Mouse (Mus musculus) neural tube, embryonic 15.5 days (tissue): ENCODE results near the gene Rgs19. TPM values are rescaled to one million over a fixed set of nuclear protein-coding genes. Genes with fewer than 3 reads are reported as not detected.

Experiments used
- ATAC-seq: fragments of 200-750 bp; cut with Nextera tagmentation; 2 replicates; pipeline ENCODE4 v1.8.0; 2017; ENCODE audit warnings: mild to moderate bottlenecking, moderate TSS enrichment, moderate library complexity; ENCODE audit not compliant: low FRiP score
- H3K27ac ChIP-seq: fragments of 300-500 bp; sonication (generic); replicated peaks from 2 replicates; pipeline ENCODE4 v1.5.1; 2015; ENCODE audit warnings: mild to moderate bottlenecking, inconsistent platforms
- H3K27me3 ChIP-seq: fragments of 300-500 bp; sonication (generic); replicated peaks from 2 replicates; pipeline ENCODE4 v1.6.1; 2015; ENCODE audit warnings: inconsistent platforms
- H3K36me3 ChIP-seq: fragments of 300-500 bp; sonication (generic); 2 replicates; pipeline ENCODE4 v1.6.1; 2015; ENCODE audit warnings: inconsistent platforms
- H3K4me1 ChIP-seq: fragments of 300-500 bp; sonication (generic); 2 replicates; pipeline ENCODE4 v1.6.1; 2015; ENCODE audit warnings: inconsistent platforms
- H3K4me2 ChIP-seq: fragments of 300-500 bp; sonication (generic); 2 replicates; pipeline ENCODE4 v1.6.1; 2015; ENCODE audit warnings: inconsistent platforms, mild to moderate bottlenecking, moderate library complexity
- H3K4me3 ChIP-seq: fragments of 300-500 bp; sonication (generic); replicated peaks from 2 replicates; pipeline ENCODE4 v1.5.1; 2015; ENCODE audit warnings: mild to moderate bottlenecking, inconsistent platforms
- H3K9ac ChIP-seq: fragments of 300-500 bp; sonication (generic); replicated peaks from 2 replicates; pipeline ENCODE4 v1.6.1; 2015; ENCODE audit warnings: mild to moderate bottlenecking, inconsistent platforms
- H3K9me3 ChIP-seq: fragments of 300-500 bp; sonication (generic); replicated peaks from 2 replicates; pipeline ENCODE4 v1.6.1; 2016; ENCODE audit warnings: inconsistent platforms
- WGBS: fragments of 180-500 bp; shearing (Covaris S2); methylation state at CpG from one replicate; pipeline ENCODE4 v1.1.7; 2015; ENCODE audit warnings: mixed read lengths; 5-methylcytosine and 5-hydroxymethylcytosine counted together
- polyA plus RNA-seq: library from polyadenylated mRNA; unstranded; fragments of >200 nt; fragmentation: Nextera tagmentation; extraction: Ambion mirVana; gene quantifications from 2 replicates; pipeline ENCODE4 v1.2.1, GENCODE M21; 2015

Gene Rgs19
- polyA plus RNA-seq, 1 experiment from 2014 or later = 66.4 TPM

- H3K36me3 ChIP-seq = peaks cover 18% of the 10 kb centered on the region
- no peak overlapping the region for H3K9ac ChIP-seq
- no peak overlapping the region for H3K27ac ChIP-seq
- H3K27me3 ChIP-seq = no peaks in the 10 kb centered on the region
- WGBS = 95% methylated on average over 1 of the region's 1 CpGs
- ATAC-seq = no peak
- no peak overlapping the region for H3K4me2 ChIP-seq
- no peaks in the 10 kb centered on the region for H3K9me3 ChIP-seq
- peaks cover 28% of the 10 kb centered on the region for H3K4me1 ChIP-seq
- H3K4me3 ChIP-seq = no peak overlapping the region
These were observed 11.8 kb downstream of the Rgs19 start for GRCm38 (mm10) chr2:181681978-181682377.

GRCm38 (mm10) chr2:181680716-181681117, 13.1 kb downstream of the Rgs19 start:
- H3K9ac ChIP-seq = peak overlapping the region; percentile 78
- peak overlapping the region; percentile 58 for H3K4me3 ChIP-seq
- peak overlapping the region; percentile 76 for H3K27ac ChIP-seq
- ATAC-seq = peak; percentile 45
- WGBS = 18% methylated on average over 7 of the region's 7 CpGs
- no peaks in the 10 kb centered on the region for H3K27me3 ChIP-seq
- H3K4me1 ChIP-seq = peaks cover 35% of the 10 kb centered on the region
- peak overlapping the region; percentile 83 for H3K4me2 ChIP-seq
- peaks cover 7% of the 10 kb centered on the region; the same call in 1 of the 2 replicates for H3K36me3 ChIP-seq
- no peaks in the 10 kb centered on the region for H3K9me3 ChIP-seq

GRCm38 (mm10) chr2:181679951-181680715, 13.6 kb downstream of the Rgs19 start, which contains the start of gene Tcea2:
Gene Tcea2 (plus strand): TSS chr2:181680310.
- H3K4me2 ChIP-seq = peak within 1 kb of the TSS; percentile 83
- no peaks in the 10 kb centered on the region for H3K9me3 ChIP-seq
- peak within 1 kb of the TSS; percentile 76 for H3K27ac ChIP-seq
- peak; percentile 64 for ATAC-seq
- H3K36me3 ChIP-seq = peaks cover 5% of the 10 kb centered on the region; the same call in 1 of the 2 replicates
- under 1% methylated on average over 69 of the region's 69 CpGs for WGBS
- peak within 1 kb of the TSS; percentile 58 for H3K4me3 ChIP-seq
- peak within 1 kb of the TSS; percentile 78 for H3K9ac ChIP-seq
- peaks cover 40% of the 10 kb centered on the region for H3K4me1 ChIP-seq
- no peaks in the 10 kb centered on the region for H3K27me3 ChIP-seq

GRCm38 (mm10) chr2:181678780-181679179, 15.0 kb downstream of the Rgs19 start:
- WGBS = 51% methylated on average over 1 of the region's 1 CpGs
- Histone ChIP-seq H3K9me3 (no peaks in the 10 kb centered on the region), H3K4me1 (peaks cover 40% of the 10 kb centered on the region), H3K36me3 (no peaks in the 10 kb centered on the region), H3K27ac (no peak overlapping the region), H3K4me2 (no peak overlapping the region), H3K9ac (no peak overlapping the region), H3K4me3 (no peak overlapping the region), H3K27me3 (0 out of 2 replicates have a peak, but pooled peaks cover 6% of the 10 kb centered on the region)
- peak; percentile 43 for ATAC-seq

- H3K36me3 ChIP-seq = no peaks in the 10 kb centered on the region
- no peak overlapping the region for H3K4me3 ChIP-seq
- H3K4me2 ChIP-seq = no peak overlapping the region
- H3K27ac ChIP-seq = no peak overlapping the region
- no peak for ATAC-seq
- WGBS = 64% methylated on average over 3 of the region's 3 CpGs
- H3K27me3 ChIP-seq = peaks cover 17% of the 10 kb centered on the region
- peaks cover 40% of the 10 kb centered on the region for H3K4me1 ChIP-seq
- no peaks in the 10 kb centered on the region for H3K9me3 ChIP-seq
- H3K9ac ChIP-seq = no peak overlapping the region
These were observed 16.1 kb downstream of the Rgs19 start for GRCm38 (mm10) chr2:181677755-181678098.

GRCm38 (mm10) chr2:181677096-181677754, 16.6 kb downstream of the Rgs19 start:
- no peaks in the 10 kb centered on the region for H3K9me3 ChIP-seq
- H3K4me1 ChIP-seq = peaks cover 38% of the 10 kb centered on the region
- peak overlapping the region; percentile 64 for H3K27ac ChIP-seq
- ATAC-seq = no peak
- no peak overlapping the region for H3K4me2 ChIP-seq
- H3K36me3 ChIP-seq = no peaks in the 10 kb centered on the region
- 54% methylated on average over 5 of the region's 5 CpGs for WGBS
- H3K27me3 ChIP-seq = peaks cover 22% of the 10 kb centered on the region
- no peak overlapping the region for H3K4me3 ChIP-seq
- no peak overlapping the region for H3K9ac ChIP-seq

- WGBS = 39% methylated on average over 2 of the region's 2 CpGs
- Histone ChIP-seq H3K4me3 (no peak overlapping the region), H3K9ac (no peak overlapping the region), H3K27me3 (peaks cover 30% of the 10 kb centered on the region), H3K36me3 (no peaks in the 10 kb centered on the region), H3K4me2 (no peak overlapping the region), H3K9me3 (no peaks in the 10 kb centered on the region), H3K27ac (peak overlapping the region; percentile 64), H3K4me1 (peaks cover 34% of the 10 kb centered on the region)
- ATAC-seq = no peak
These were observed 17.4 kb downstream of the Rgs19 start for GRCm38 (mm10) chr2:181676424-181676823.

GRCm38 (mm10) chr2:181675454-181675853, 18.3 kb downstream of the Rgs19 start:
- WGBS = 4% methylated on average over 14 of the region's 14 CpGs
- no peak for ATAC-seq
- Histone ChIP-seq H3K4me1 (peaks cover 34% of the 10 kb centered on the region), H3K9ac (no peak overlapping the region), H3K27me3 (peaks cover 40% of the 10 kb centered on the region), H3K36me3 (no peaks in the 10 kb centered on the region), H3K27ac (0 out of 2 replicates have a peak overlapping the region, but pooled peaks have one; percentile 41), H3K9me3 (no peaks in the 10 kb centered on the region), H3K4me3 (no peak overlapping the region), H3K4me2 (peak overlapping the region; percentile 44)

GRCm38 (mm10) chr2:181674934-181675333, 18.8 kb downstream of the Rgs19 start:
- peaks cover 45% of the 10 kb centered on the region for H3K27me3 ChIP-seq
- H3K27ac ChIP-seq = 0 out of 2 replicates have a peak overlapping the region, but pooled peaks have one; percentile 41
- no peak overlapping the region for H3K4me2 ChIP-seq
- H3K36me3 ChIP-seq = no peaks in the 10 kb centered on the region
- WGBS = 82% methylated on average over 4 of the region's 4 CpGs
- H3K9ac ChIP-seq = no peak overlapping the region
- no peak overlapping the region for H3K4me3 ChIP-seq
- H3K9me3 ChIP-seq = no peaks in the 10 kb centered on the region
- peaks cover 38% of the 10 kb centered on the region for H3K4me1 ChIP-seq
- ATAC-seq = no peak

GRCm38 (mm10) chr2:181673501-181673900, 20.3 kb downstream of the Rgs19 start:
- H3K27me3 ChIP-seq = peaks cover 58% of the 10 kb centered on the region
- H3K27ac ChIP-seq = no peak overlapping the region; the same call in 1 of the 2 replicates
- no peak overlapping the region for H3K4me2 ChIP-seq
- no peak overlapping the region for H3K9ac ChIP-seq
- peaks cover 32% of the 10 kb centered on the region for H3K4me1 ChIP-seq
- WGBS = 64% methylated on average over 1 of the region's 1 CpGs
- ATAC-seq = no peak
- no peaks in the 10 kb centered on the region for H3K9me3 ChIP-seq
- H3K36me3 ChIP-seq = no peaks in the 10 kb centered on the region
- no peak overlapping the region for H3K4me3 ChIP-seq

- Histone ChIP-seq H3K4me2 (peak overlapping the region; percentile 64), H3K4me1 (peaks cover 32% of the 10 kb centered on the region), H3K9ac (no peak overlapping the region), H3K27me3 (peaks cover 67% of the 10 kb centered on the region), H3K27ac (no peak overlapping the region), H3K9me3 (no peaks in the 10 kb centered on the region), H3K36me3 (no peaks in the 10 kb centered on the region), H3K4me3 (peak overlapping the region; percentile 38; the same call in 1 of the 2 replicates)
- 30% methylated on average over 7 of the region's 7 CpGs for WGBS
- no peak for ATAC-seq
These were observed 21.8 kb downstream of the Rgs19 start for GRCm38 (mm10) chr2:181671984-181672383.

- H3K27ac ChIP-seq = no peak within 1 kb of the TSS
- ATAC-seq = no peak
- no peaks in the 10 kb centered on the region for H3K9me3 ChIP-seq
- H3K36me3 ChIP-seq = no peaks in the 10 kb centered on the region
- H3K4me1 ChIP-seq = peaks cover 31% of the 10 kb centered on the region
- peak within 1 kb of the TSS; percentile 32; the same call in 1 of the 2 replicates for H3K9ac ChIP-seq
- whole genome bisulfite sequencing = under 1% methylated on average over 43 of the region's 43 CpGs
- peak within 1 kb of the TSS; percentile 38 for H3K4me3 ChIP-seq
- peaks cover 67% of the 10 kb centered on the region for H3K27me3 ChIP-seq
- peak within 1 kb of the TSS; percentile 64 for H3K4me2 ChIP-seq
These were observed 22.5 kb downstream of the Rgs19 start, which contains the start of gene Sox18 for GRCm38 (mm10) chr2:181671326-181671725. Gene Sox18 (minus strand): TSS chr2:181671640.
